Mouse (Mus musculus) hindbrain, embryonic 12.5 days (tissue): Measurements from ENCODE around the gene Prrxl1. TPM values are rescaled to one million over a fixed set of nuclear protein-coding genes. Genes with fewer than 3 reads are reported as not detected.

ENCODE experiments used
- ATAC-seq: fragments of 200-750 bp; cut with Nextera tagmentation; 2 replicates; pipeline ENCODE4 v1.8.0; 2017; ENCODE audit warnings: moderate TSS enrichment; ENCODE audit not compliant: low FRiP score
- H3K27ac ChIP-seq: fragments of 300-500 bp; sonication (generic); 2 replicates; pipeline ENCODE4 v1.5.1; 2016; ENCODE audit warnings: mild to moderate bottlenecking
- H3K27me3 ChIP-seq: fragments of 300-500 bp; sonication (generic); 2 replicates; pipeline ENCODE4 v1.6.1; 2016; ENCODE audit warnings: mild to moderate bottlenecking
- H3K36me3 ChIP-seq: fragments of 300-500 bp; sonication (generic); 2 replicates; pipeline ENCODE4 v1.6.1; 2016; ENCODE audit warnings: mild to moderate bottlenecking
- H3K4me1 ChIP-seq: fragments of 300-500 bp; sonication (generic); 2 replicates; pipeline ENCODE4 v1.6.1; 2016
- H3K4me2 ChIP-seq: fragments of 300-500 bp; sonication (generic); replicated peaks from 2 replicates; pipeline ENCODE4 v1.6.1; 2016; ENCODE audit warnings: mild to moderate bottlenecking
- H3K4me3 ChIP-seq: fragments of 300-500 bp; sonication (generic); 2 replicates; pipeline ENCODE4 v1.5.1; 2016; ENCODE audit warnings: mild to moderate bottlenecking
- H3K9ac ChIP-seq: fragments of 300-500 bp; sonication (generic); 2 replicates; pipeline ENCODE4 v1.6.1; 2016; ENCODE audit warnings: mild to moderate bottlenecking, moderate library complexity
- H3K9me3 ChIP-seq: fragments of 300-500 bp; sonication (generic); replicated peaks from 2 replicates; pipeline ENCODE4 v1.6.1; 2016; ENCODE audit warnings: mild to moderate bottlenecking
- WGBS: fragments of 180-500 bp; shearing (Covaris S2); methylation state at CpG from one replicate; pipeline ENCODE4 v1.1.7; 2016; 5-methylcytosine and 5-hydroxymethylcytosine counted together
- polyA plus RNA-seq: library from polyadenylated mRNA; unstranded; fragments of >200 nt; fragmentation: Nextera tagmentation; extraction: Ambion mirVana; gene quantifications from 2 replicates; pipeline ENCODE4 v1.2.1, GENCODE M21; 2016

Prrxl1 gene
- 19.0 and 28.3 TPM in 2 replicates for polyA plus RNA-seq

DNA sequence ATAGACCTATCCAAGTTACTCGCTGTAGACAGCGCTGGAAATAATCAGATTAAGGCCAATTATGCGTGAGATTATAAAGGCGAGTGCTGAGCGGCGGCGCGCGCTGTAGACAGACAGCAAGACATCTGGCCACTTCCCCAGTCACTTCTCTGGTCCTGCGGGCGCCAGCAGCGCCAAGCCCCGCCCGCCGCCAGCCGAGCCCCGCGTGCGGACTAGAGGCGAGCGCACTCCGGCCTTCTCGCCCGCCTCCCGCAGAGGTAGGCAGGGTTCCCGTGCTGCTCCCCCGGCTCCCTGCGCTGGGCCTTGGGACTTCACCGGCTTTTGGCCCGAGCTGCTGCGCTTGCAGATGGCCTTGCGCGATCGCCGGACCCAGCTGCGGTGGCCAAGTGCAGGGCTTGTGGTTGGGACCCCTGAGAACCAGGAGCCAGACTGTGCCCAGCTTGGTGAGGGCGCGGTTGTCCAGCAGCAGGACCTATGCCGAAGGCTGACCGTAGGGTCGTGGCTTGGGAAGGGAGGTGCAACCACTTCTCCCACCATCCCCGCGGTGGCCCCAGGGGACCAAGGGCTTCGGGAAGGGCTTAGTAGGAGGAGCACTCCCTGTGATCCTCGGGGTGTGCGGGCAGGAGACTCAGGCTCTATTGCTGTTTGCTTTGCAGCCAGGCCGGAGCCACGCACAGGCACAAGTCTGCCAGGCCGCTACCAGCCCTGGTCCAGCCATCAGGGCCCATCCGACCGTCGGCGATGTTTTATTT, at the start of gene Prrxl1:
TSS of gene Prrxl1 (plus strand) at position 118 of the 752 bp plus-strand sequence.
- Histone ChIP-seq H3K9me3 (no peaks in the 10 kb centered on the region), H3K4me1 (peaks cover 22% of the 10 kb centered on the region), H3K27ac (peak within 1 kb of the TSS; percentile 19; the same call in 1 of the 2 replicates), H3K4me3 (peak within 1 kb of the TSS; percentile 32), H3K36me3 (no peaks in the 10 kb centered on the region), H3K9ac (peak within 1 kb of the TSS; percentile 32), H3K4me2 (peak within 1 kb of the TSS; percentile 50), H3K27me3 (peaks cover 92% of the 10 kb centered on the region)
- ATAC-seq, result peak; percentile 57
- under 1% methylated on average over 53 of the region's 53 CpGs for WGBS

DNA sequence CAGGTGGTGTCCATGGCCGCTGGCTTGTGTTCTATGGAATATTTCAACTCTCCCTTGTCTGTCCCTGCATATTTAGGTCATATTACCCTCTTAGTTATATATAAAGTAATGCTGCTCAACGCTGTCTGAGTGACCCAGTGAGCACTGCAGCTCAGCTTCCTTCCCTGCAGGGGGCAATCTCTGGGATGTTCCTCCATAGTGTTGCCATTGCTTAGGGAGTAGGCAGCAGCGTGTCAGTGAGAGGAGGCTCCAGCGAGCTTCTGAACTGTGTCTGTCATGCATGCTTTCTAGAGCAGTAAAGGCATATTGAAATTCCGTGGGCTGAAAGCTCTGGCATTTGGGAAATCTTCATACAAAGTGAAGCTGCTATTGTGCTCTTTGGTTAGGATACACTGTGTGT, 47.4 kb upstream of the Prrxl1 start:
- 78% methylated on average over 5 of the region's 5 CpGs for WGBS
- Histone ChIP-seq H3K27me3 (no peaks in the 10 kb centered on the region), H3K4me2 (no peak overlapping the region), H3K4me3 (no peak overlapping the region), H3K27ac (no peak overlapping the region), H3K9ac (no peak overlapping the region), H3K9me3 (no peaks in the 10 kb centered on the region), H3K36me3 (peaks cover 19% of the 10 kb centered on the region), H3K4me1 (no peaks in the 10 kb centered on the region)
- ATAC-seq, result no peak

DNA sequence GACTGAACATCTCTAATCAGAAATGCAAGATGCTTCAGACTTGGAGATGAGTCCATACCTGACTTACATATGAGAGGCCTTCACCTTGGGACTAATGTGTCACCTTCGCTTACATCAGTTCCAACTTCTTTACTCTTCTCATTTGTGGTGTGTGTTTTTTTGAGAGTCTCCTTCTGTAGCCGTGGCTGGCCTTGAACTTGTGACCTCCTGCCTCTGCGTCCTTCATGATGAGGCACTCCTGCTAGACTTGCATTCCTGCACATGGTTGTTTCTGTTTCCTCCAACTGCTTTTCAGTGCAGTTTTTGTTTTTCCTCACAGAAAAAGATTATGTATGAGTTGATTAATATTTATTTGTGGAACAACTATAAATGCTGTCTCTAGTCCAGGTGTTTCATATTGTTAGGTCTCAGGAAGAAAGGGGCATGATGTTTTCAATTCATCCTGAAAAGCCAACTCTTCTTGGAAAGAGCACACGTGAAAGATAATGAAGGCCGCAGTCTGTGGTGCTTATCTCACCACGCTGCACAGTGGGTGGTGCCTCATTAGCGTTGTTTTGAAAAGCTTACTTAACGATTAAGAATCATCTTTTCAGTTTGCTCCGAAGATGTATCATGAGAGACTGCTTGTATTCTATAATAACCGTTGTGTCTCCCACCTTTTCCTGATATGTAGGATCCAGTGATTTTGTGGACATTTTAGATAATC, 45.9 kb upstream of the Prrxl1 start:
- 82% methylated on average over 10 of the region's 10 CpGs for WGBS
- Histone ChIP-seq H3K4me2 (no peak overlapping the region), H3K4me1 (no peaks in the 10 kb centered on the region), H3K9ac (no peak overlapping the region), H3K36me3 (peaks cover 25% of the 10 kb centered on the region), H3K27me3 (no peaks in the 10 kb centered on the region), H3K4me3 (no peak overlapping the region), H3K9me3 (no peaks in the 10 kb centered on the region), H3K27ac (no peak overlapping the region)
- ATAC-seq, result no peak

DNA sequence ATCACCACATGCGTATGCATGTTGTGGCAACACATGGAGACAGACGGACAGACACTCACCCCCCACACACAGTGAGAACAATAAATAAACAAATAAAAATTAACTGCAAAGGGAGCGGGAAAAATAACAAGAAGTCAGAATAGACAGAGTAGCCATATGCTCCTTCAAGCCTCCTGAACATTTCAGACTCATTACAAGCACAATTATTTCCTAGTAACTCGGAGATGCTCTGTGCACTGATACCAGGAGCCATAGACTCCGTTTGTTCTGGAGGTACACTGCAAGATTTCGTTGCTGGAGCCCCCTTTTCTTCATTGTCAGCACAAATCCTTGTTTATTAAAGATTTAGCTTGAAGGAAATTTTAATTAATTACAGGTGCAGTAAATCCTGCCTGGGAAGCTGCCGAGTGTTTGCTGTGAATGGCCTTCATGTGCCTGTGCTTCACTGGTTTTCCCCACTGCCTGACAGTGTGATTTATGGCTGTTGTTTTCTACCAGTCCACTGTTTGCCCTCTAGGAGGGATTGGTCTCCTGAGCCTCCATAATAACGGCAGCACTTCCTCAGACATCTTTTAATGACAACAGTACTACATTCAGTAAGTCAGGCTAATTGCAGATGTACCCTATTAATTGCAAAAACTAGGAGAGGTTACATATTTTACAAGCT, 44.2 kb upstream of the Prrxl1 start:
- no peak for ATAC-seq
- peaks cover 36% of the 10 kb centered on the region for H3K36me3 ChIP-seq
- H3K9me3 ChIP-seq, result no peaks in the 10 kb centered on the region
- 63% methylated on average over 8 of the region's 8 CpGs for WGBS
- H3K27ac ChIP-seq, result 0 out of 2 replicates have a peak overlapping the region, but pooled peaks have one; percentile 52
- H3K4me2 ChIP-seq, result no peak overlapping the region
- no peaks in the 10 kb centered on the region for H3K27me3 ChIP-seq
- no peak overlapping the region for H3K9ac ChIP-seq
- no peak overlapping the region for H3K4me3 ChIP-seq
- H3K4me1 ChIP-seq, result no peaks in the 10 kb centered on the region

DNA sequence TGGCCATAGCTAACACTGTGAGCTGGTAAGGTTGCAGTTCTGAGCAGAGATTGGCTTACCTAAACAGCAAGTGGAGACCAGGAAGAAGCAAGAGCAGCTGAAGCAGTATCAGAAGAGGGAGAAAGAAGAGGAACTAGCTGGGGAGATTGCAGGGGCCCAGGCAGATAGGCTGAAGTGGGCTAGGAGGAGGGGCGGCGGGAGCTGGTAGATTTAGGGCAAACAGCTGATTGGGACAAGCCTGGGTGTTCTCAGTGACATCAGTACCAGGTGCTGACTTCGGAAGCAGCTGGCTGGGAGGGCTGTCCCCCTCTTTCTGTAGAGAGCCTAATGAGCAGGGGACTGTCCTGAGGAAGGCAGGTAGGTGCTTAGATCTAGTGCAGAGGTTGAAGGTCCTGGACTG, 37.8 kb upstream of the Prrxl1 start:
- H3K4me3 ChIP-seq, result no peak overlapping the region
- no peaks in the 10 kb centered on the region for H3K4me1 ChIP-seq
- H3K27ac ChIP-seq, result no peak overlapping the region
- no peak overlapping the region for H3K9ac ChIP-seq
- 94% methylated on average over 3 of the region's 3 CpGs for WGBS
- H3K36me3 ChIP-seq, result peaks cover 71% of the 10 kb centered on the region
- H3K9me3 ChIP-seq, result no peaks in the 10 kb centered on the region
- H3K27me3 ChIP-seq, result no peaks in the 10 kb centered on the region
- no peak for ATAC-seq
- H3K4me2 ChIP-seq, result no peak overlapping the region

DNA sequence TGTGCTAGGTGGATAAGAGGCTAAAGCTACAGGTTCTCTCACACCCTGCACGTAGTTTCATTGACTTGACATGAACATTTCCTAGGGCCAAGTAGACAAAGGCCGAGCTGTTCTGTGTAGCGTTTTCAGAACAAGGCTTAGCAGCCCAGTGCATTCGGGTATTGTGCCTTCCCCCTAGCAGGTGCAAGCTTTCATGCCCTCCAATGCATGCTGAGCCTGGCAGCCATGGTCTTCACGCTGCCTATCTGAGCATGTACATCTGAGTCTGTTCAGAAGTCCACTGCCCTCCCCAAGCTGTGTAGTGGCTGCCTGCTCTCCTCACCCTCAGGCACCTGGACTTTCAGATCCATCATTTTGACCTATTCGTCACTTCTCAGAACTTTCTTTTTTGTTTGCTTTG, 35.5 kb upstream of the Prrxl1 start:
- H3K4me2 ChIP-seq, result no peak overlapping the region
- H3K27ac ChIP-seq, result no peak overlapping the region
- H3K4me1 ChIP-seq, result no peaks in the 10 kb centered on the region
- WGBS, result 90% methylated on average over 6 of the region's 6 CpGs
- H3K9me3 ChIP-seq, result no peaks in the 10 kb centered on the region
- no peak for ATAC-seq
- no peak overlapping the region for H3K9ac ChIP-seq
- peaks cover 79% of the 10 kb centered on the region for H3K36me3 ChIP-seq
- no peaks in the 10 kb centered on the region for H3K27me3 ChIP-seq
- H3K4me3 ChIP-seq, result no peak overlapping the region

DNA sequence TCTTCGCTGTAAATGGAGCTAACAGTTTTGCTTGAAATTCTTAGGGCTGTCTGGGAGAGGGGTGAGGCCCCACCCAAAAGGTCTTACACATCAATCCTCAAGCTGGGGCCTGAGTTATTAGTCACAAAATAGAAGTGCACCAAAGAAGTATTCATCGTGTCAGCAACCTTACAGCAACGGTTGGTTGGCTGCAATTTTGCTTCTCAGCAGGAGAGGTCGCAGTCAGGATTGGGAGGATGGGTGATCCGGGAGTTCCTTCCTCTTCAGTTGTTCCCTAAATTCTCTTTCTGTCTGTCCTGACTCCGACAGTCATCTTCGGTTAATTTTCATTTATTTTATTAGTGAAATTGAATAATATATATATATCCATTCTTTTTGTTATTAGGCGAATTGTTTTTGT, 26.7 kb upstream of the Prrxl1 start:
- Histone ChIP-seq H3K4me3 (no peak overlapping the region), H3K36me3 (peaks cover 67% of the 10 kb centered on the region), H3K9me3 (no peaks in the 10 kb centered on the region), H3K9ac (no peak overlapping the region), H3K4me1 (no peaks in the 10 kb centered on the region), H3K27me3 (no peaks in the 10 kb centered on the region), H3K27ac (no peak overlapping the region), H3K4me2 (no peak overlapping the region)
- ATAC-seq, result no peak
- 55% methylated on average over 8 of the region's 8 CpGs for WGBS

DNA sequence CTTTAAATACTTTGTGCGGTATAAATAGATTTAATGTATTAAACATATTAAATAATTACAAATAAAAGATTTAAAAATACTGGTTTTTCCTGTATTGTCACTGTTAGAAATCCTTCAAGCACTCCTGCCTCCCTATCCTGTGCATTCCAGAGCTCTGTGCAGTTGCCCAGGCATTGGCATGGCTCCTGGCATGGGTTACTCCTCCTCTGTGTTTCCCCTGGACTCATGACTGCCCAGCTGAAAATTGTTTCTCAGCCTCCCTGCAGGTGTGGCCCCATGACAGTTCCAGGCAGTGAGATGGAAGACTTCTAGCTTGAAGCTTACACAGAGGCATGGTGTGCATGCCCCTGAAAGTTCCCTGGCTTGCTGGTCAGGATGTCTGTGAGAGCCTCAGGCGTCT, 20.8 kb upstream of the Prrxl1 start:
- H3K9ac ChIP-seq, result no peak overlapping the region
- no peak overlapping the region for H3K4me3 ChIP-seq
- H3K27me3 ChIP-seq, result no peaks in the 10 kb centered on the region
- ATAC-seq, result no peak
- H3K27ac ChIP-seq, result no peak overlapping the region
- no peaks in the 10 kb centered on the region for H3K9me3 ChIP-seq
- 95% methylated on average over 2 of the region's 2 CpGs for WGBS
- H3K4me2 ChIP-seq, result no peak overlapping the region
- no peaks in the 10 kb centered on the region for H3K4me1 ChIP-seq
- peaks cover 46% of the 10 kb centered on the region for H3K36me3 ChIP-seq

DNA sequence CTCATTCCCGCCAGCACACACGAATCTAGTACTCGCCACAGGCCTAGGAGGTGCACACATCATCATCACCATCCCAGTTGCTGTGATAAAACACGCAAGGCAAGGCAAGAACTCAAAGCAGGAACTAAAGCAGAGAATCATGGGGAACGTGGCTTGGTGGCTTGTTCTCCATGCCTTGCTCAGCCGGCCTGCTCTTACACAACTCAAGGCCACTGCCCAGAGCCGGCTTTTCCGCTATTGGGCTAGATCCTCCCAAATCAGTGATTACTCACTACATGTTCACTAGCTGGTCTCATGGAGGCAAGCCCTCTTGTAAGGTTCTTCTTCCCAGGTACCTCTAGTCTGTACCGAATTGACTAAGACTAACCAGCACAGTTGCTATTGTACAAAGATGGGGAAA, 15.5 kb upstream of the Prrxl1 start:
- no peak overlapping the region for H3K4me2 ChIP-seq
- no peak overlapping the region for H3K27ac ChIP-seq
- no peak overlapping the region for H3K4me3 ChIP-seq
- H3K36me3 ChIP-seq, result peaks cover 5% of the 10 kb centered on the region; the same call in 1 of the 2 replicates
- no peak for ATAC-seq
- H3K9ac ChIP-seq, result no peak overlapping the region
- 0 out of 2 replicates have a peak, but pooled peaks cover 5% of the 10 kb centered on the region for H3K27me3 ChIP-seq
- no peaks in the 10 kb centered on the region for H3K4me1 ChIP-seq
- WGBS, result 85% methylated on average over 9 of the region's 9 CpGs
- no peaks in the 10 kb centered on the region for H3K9me3 ChIP-seq

DNA sequence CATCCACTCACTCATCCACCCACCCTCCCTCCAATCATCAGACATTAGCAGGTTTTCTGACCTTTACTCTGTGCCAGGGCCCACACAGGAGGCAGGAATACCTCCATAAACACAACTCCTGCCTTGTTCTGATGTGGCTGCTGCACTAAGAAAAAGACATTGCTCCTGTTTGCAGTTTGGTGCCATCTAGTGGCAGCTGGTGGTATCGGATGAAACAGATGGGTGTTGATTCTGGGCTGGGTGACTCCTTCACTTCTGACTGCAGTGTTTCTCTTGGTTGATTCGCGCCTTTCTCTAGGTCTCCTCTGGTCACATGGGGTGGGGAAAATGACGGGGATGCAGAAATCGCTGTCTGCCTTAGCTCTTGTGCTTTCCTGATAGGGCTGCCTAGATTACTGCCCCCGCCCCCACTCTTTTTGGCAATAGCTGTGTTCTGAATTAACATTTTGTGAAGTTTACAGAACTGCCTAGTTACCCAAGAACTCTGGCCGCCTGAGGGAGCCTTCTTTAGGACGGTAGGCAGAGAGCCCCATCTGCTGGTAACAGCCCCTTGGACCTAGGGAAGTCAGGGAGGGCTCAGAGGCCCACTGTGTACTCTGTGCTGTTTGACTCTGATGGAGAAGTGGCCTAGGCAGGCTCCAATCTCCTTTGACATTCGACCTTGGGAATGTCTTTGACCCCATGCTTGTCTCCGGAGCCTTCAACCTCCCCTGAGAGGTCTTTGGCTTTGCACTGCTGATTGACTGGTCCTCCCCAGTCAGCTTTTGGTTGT, 12.0 kb upstream of the Prrxl1 start:
- Histone ChIP-seq H3K9me3 (no peaks in the 10 kb centered on the region), H3K9ac (no peak overlapping the region), H3K4me3 (no peak overlapping the region), H3K27ac (no peak overlapping the region), H3K27me3 (peaks cover 12% of the 10 kb centered on the region), H3K4me1 (no peaks in the 10 kb centered on the region), H3K4me2 (no peak overlapping the region), H3K36me3 (no peaks in the 10 kb centered on the region)
- ATAC-seq, result 0 out of 2 replicates have a peak, but pooled peaks have one; percentile 64
- WGBS, result 10% methylated on average over 10 of the region's 10 CpGs

DNA sequence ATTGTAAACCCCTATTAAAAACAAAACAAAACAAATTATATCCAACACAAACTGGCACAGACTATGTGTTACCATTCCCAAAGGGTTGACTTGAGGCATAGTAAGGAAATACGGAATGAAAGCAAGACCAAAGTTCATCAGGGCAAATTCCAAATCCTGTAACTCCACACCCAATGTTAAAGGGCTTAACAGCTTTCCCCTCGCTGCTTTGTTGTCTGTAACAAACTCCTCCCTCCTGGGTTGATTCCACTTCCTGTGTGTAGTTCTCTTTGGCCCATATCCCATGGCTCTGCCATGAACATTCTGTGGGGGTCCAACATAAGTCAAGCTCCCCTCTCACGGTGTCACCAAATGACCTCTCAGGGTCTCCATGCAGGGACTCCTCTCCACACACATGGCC, 8.8 kb upstream of the Prrxl1 start:
- Histone ChIP-seq H3K9me3 (no peaks in the 10 kb centered on the region), H3K9ac (no peak overlapping the region), H3K27me3 (peaks cover 42% of the 10 kb centered on the region), H3K4me2 (no peak overlapping the region), H3K36me3 (no peaks in the 10 kb centered on the region), H3K4me1 (no peaks in the 10 kb centered on the region), H3K27ac (no peak overlapping the region), H3K4me3 (no peak overlapping the region)
- 74% methylated on average over 3 of the region's 3 CpGs for WGBS
- ATAC-seq, result no peak
